Mouse (Mus musculus): ENCODE measurements around the gene Creb3l1.
A peak's percentile ranks its signal among the peaks of the same experiment; 100 is the strongest.

DNA sequence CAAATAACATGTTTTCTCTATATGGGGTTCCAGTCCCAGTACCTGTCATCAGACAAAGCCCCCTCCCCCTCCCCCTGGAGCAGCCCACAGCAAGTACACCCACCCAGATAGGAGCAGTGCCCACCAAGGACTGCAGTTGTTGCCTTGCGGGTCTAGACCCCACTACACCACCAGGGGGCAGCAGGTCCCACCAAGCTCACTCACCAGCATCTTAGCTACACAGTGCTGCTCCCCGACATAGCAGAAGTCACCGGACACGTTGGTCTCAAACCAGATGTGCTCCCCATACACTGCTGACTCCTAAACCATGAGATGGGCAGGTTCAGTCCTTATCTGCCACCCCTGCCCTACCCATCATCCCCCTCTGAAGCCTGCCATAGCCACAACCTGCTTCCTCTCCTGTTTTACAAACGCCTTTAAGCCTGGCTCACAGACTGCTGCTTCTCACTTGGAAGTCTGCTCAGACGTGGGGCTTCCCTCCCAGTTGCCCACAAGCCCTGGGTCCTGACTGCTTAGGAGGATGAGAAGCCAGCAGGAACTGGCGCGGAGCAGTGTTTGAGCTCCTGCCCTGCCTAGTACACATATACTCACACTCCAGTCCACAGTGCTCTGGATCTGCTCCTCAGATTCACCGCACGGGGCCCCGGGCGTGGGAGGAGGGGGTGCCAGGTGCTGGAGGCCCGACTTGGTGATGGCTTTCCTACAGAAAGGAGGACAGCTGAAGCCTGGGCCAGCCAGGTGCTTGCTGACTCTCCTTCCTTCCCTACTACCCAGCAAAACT is 79.9 kb downstream of the Creb3l1 start:
- TF ChIP-seq EP300 (IDR thresholded peaks at IDR 0.05; ENCODE audit: insufficient read depth, low read depth, low read length) (peak; percentile 89; the same call in 1 of the 2 replicates), CTCF (IDR thresholded peaks at IDR 0.05) (peak; percentile 86), POLR2A (IDR thresholded peaks at IDR 0.05; ENCODE audit: insufficient read depth, low read depth, low read length) (no peak)

Data from heart, adult 2 months (tissue).